Mouse (Mus musculus): ENCODE results near the gene Ccdc36. TPM values are rescaled to one million over a fixed set of nuclear protein-coding genes. Genes with fewer than 3 reads are reported as not detected.

The Ccdc36 gene
- polyA plus RNA-seq, 1 experiment from 2014 or later, result 1.3 TPM

DNA sequence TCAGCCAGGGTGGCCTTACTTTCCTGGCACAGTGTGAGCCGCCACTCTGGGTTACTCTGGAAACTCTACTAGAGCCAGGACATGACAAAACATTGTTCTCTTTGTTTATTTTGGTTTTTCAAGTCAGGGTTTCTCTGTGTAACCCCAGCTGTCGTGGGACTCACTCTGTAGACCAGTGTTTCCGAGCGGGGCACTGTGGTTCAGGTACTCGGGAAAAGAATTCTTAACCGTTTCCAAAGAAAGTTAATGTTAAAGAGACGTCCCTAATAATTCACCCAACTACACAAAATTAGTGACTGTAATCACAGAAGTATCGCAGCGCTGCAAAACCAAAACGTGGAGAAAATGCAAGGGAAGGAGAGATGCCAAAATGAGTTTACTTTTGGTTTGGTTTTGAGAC, 39.7 kb downstream of the Ccdc36 start:
- DNase-seq (ENCODE audit: low spot score), result no peak
- Histone ChIP-seq H3K4me3 (no peak overlapping the region), H3K27me3 (ENCODE audit: low read depth, poor library complexity, severe bottlenecking) (no peaks in the 10 kb centered on the region), H3K9me3 (replicated peaks) (no peaks in the 10 kb centered on the region), H3K36me3 (peaks cover 95% of the 10 kb centered on the region), H3K4me1 (peaks cover 4% of the 10 kb centered on the region; the same call in 1 of the 2 replicates), H3K27ac (no peak overlapping the region)
- whole genome bisulfite sequencing, result 90% methylated on average over 10 of the region's 10 CpGs

DNA sequence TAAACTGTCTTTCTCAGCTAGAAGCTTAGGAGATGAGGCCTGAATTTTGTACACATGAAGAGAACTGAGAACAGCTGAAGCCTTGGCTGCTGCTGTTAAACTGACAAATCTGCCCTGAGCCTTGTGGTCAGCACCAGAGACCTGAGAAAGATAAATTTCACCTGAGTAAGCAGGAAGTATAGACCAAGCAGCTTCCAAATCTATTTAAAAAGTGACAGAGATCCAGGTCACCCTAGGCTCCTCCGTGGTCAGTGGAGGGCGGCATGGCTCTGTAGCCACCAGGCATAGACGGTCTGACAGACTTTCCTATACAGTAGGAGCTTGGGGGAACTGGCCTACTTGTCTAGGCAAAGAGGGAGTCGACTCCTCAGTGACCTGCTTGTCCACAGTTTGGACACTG, 41.5 kb downstream of the Ccdc36 start:
- no peak overlapping the region for H3K4me3 ChIP-seq
- H3K27ac ChIP-seq, result no peak overlapping the region
- no peak for DNase-seq (ENCODE audit: low spot score)
- H3K27me3 ChIP-seq (ENCODE audit: low read depth, poor library complexity, severe bottlenecking), result no peaks in the 10 kb centered on the region
- WGBS, result 91% methylated on average over 4 of the region's 4 CpGs
- no peaks in the 10 kb centered on the region for H3K4me1 ChIP-seq
- peaks cover 95% of the 10 kb centered on the region for H3K36me3 ChIP-seq
- H3K9me3 ChIP-seq (replicated peaks), result no peaks in the 10 kb centered on the region

DNA sequence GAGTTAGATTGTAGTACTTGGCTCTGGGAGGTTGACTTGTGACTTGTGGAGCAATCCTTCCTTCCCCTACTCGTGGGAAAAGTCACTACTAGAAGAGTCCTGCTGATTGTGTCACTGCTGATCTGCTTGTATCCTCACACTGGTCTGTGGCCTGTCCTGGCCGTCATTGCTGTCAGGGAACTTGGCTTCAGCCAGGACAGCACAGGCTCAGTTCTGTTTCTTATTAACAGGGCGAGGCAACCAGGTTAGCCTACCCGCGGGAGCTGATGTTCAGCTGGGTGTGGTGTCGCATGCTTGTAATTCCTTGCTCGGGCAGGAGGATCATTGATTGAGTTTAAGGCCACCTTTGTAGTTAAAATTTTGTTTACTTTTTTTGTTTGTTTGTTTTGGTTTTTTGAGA, 43.3 kb downstream of the Ccdc36 start:
- WGBS, result 69% methylated on average over 7 of the region's 7 CpGs
- DNase-seq (ENCODE audit: low spot score), result no peak
- no peaks in the 10 kb centered on the region for H3K9me3 ChIP-seq (replicated peaks)
- peaks cover 95% of the 10 kb centered on the region for H3K36me3 ChIP-seq
- no peak overlapping the region for H3K4me3 ChIP-seq
- H3K27me3 ChIP-seq (ENCODE audit: low read depth, poor library complexity, severe bottlenecking), result no peaks in the 10 kb centered on the region
- H3K27ac ChIP-seq, result no peak overlapping the region
- no peaks in the 10 kb centered on the region for H3K4me1 ChIP-seq

DNA sequence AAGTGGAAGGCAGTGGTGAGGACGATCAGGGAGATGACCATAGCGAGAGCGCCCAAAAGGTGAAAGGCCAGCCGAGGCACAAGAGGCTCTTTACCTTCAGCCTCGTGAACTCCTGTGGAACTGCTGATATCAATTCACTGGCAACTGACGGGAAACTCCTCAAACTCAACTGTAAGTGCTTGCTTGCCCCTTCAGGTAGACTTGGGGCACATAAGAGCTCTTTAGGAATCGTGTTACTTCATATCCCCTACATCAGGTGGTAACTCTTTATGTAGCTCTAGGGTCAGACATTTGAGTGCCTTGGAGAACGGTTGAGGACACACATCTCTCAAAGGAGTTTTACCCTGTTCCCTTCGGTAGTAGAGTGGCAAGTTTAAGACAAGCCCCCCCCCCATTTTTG, 46.9 kb downstream of the Ccdc36 start:
- WGBS, result 95% methylated on average over 9 of the region's 9 CpGs
- Histone ChIP-seq H3K27ac (no peak overlapping the region), H3K36me3 (peaks cover 95% of the 10 kb centered on the region), H3K4me3 (no peak overlapping the region), H3K27me3 (ENCODE audit: low read depth, poor library complexity, severe bottlenecking) (no peaks in the 10 kb centered on the region), H3K4me1 (no peaks in the 10 kb centered on the region), H3K9me3 (replicated peaks) (no peaks in the 10 kb centered on the region)
- DNase-seq (ENCODE audit: low spot score), result no peak

DNA sequence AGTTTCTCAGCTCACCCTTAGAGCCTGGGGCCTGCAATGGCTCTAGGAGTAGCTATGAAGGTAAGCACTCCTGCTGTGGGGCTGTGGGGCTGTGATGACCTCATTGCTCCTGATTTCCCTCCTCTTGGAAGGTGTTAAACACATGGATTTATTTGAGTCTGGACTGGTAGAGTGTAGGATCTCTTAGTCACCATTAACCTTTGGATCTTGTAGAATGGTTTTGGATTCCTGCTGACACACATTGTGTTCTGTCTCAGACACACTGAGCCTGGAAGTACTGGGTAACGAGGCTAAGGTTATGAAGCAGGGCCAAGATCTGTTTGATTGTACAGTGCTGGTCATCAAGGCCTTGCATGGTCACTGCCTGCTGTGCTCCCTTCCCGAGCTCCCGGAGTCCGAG, 49.0 kb downstream of the Ccdc36 start:
- no peaks in the 10 kb centered on the region for H3K9me3 ChIP-seq (replicated peaks)
- no peaks in the 10 kb centered on the region for H3K27me3 ChIP-seq (ENCODE audit: low read depth, poor library complexity, severe bottlenecking)
- H3K27ac ChIP-seq, result no peak overlapping the region
- no peak overlapping the region for H3K4me3 ChIP-seq
- no peak for DNase-seq (ENCODE audit: low spot score)
- H3K36me3 ChIP-seq, result peaks cover 95% of the 10 kb centered on the region
- 98% methylated on average over 4 of the region's 4 CpGs for WGBS
- no peaks in the 10 kb centered on the region for H3K4me1 ChIP-seq

DNA sequence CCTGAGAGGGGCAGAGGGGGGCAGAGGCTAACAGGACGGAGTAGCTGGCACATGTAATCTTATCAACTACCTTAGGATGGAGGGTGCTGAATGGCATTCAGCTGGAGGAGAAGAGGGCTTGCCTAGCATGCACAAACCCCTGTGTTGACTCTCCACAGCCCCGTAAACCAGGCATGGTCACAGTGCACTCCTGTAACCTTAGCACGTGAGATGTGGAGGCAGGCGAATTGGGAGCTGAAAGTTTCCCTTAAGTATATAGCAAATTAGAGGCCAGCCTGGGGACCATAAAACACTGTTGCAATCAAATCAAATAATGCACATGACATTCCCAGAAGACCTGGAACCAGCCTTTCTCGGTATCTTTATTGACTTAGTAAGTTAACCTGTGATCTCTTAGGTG, 49.5 kb downstream of the Ccdc36 start:
- no peak overlapping the region for H3K27ac ChIP-seq
- 96% methylated on average over 5 of the region's 5 CpGs for WGBS
- no peaks in the 10 kb centered on the region for H3K9me3 ChIP-seq (replicated peaks)
- no peaks in the 10 kb centered on the region for H3K27me3 ChIP-seq (ENCODE audit: low read depth, poor library complexity, severe bottlenecking)
- no peak for DNase-seq (ENCODE audit: low spot score)
- peaks cover 95% of the 10 kb centered on the region for H3K36me3 ChIP-seq
- H3K4me1 ChIP-seq, result no peaks in the 10 kb centered on the region
- H3K4me3 ChIP-seq, result no peak overlapping the region

DNA sequence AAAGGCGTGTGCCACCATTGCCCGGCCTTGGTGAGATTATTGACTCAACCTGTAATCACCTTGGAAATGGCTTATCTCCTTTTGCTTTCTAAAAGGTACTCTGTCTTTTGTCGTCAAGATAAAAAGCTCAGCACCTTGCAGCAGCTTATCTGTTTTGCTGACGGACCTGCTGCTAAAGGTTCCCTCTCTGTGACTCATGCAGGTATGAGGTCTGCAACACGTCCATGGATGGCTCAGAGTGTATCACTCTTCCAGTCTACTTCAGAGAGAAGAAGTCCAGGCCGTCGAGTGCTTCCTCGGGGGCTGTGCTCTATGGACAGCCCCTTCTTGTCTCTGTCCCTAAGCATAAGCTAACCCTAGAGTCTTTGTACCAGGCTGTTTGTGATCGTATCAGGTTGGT, 50.0 kb downstream of the Ccdc36 start:
- DNase-seq (ENCODE audit: low spot score), result no peak
- Histone ChIP-seq H3K9me3 (replicated peaks) (no peaks in the 10 kb centered on the region), H3K27ac (no peak overlapping the region), H3K27me3 (ENCODE audit: low read depth, poor library complexity, severe bottlenecking) (no peaks in the 10 kb centered on the region), H3K4me3 (no peak overlapping the region), H3K4me1 (no peaks in the 10 kb centered on the region), H3K36me3 (peaks cover 95% of the 10 kb centered on the region)
- WGBS, result 92% methylated on average over 9 of the region's 9 CpGs

Other genes starting within 250 kb of the Ccdc36 start
- 1.7 TPM in 2 replicates for gene Bsn, start 238.1 kb downstream of the Ccdc36 start, polyA plus RNA-seq (2016; fragmentation: Nextera tagmentation; extraction: Ambion mirVana)
- gene Dag1, start 164.5 kb downstream of the Ccdc36 start, polyA plus RNA-seq (2016; fragmentation: Nextera tagmentation; extraction: Ambion mirVana), result 59.6 and 59.9 TPM in 2 replicates
- gene Nicn1, start 138.1 kb downstream of the Ccdc36 start, polyA plus RNA-seq (2016; fragmentation: Nextera tagmentation; extraction: Ambion mirVana), result 32.9 and 35.8 TPM in 2 replicates
- 23.1 and 24.8 TPM in 2 replicates for gene Amt, start 131.6 kb downstream of the Ccdc36 start, polyA plus RNA-seq (2016; fragmentation: Nextera tagmentation; extraction: Ambion mirVana)
- gene Rhoa, start 122.4 kb downstream of the Ccdc36 start, polyA plus RNA-seq (2016; fragmentation: Nextera tagmentation; extraction: Ambion mirVana), result 246 and 250 TPM in 2 replicates
- gene Tcta, start 122.3 kb downstream of the Ccdc36 start, polyA plus RNA-seq (2016; fragmentation: Nextera tagmentation; extraction: Ambion mirVana), result 9.2 and 11.5 TPM in 2 replicates
- 824 and 909 TPM in 2 replicates for gene Gpx1, start 89.6 kb downstream of the Ccdc36 start, polyA plus RNA-seq (2016; fragmentation: Nextera tagmentation; extraction: Ambion mirVana)
- gene Usp4, start 80.6 kb downstream of the Ccdc36 start, polyA plus RNA-seq (2016; fragmentation: Nextera tagmentation; extraction: Ambion mirVana), result 132 and 140 TPM in 2 replicates
- 0.69 and 0.98 TPM in 2 replicates for gene 1700102P08Rik, start 35.7 kb downstream of the Ccdc36 start, polyA plus RNA-seq (2016; fragmentation: Nextera tagmentation; extraction: Ambion mirVana)
- not detected in 2 replicates for gene BC048562, start 8.0 kb upstream of the Ccdc36 start, polyA plus RNA-seq (2016; fragmentation: Nextera tagmentation; extraction: Ambion mirVana)
- gene Ccdc71, start 32.0 kb upstream of the Ccdc36 start, polyA plus RNA-seq (2016; fragmentation: Nextera tagmentation; extraction: Ambion mirVana), result 62.8 and 65.8 TPM in 2 replicates
- gene Klhdc8b, start 33.1 kb upstream of the Ccdc36 start, polyA plus RNA-seq (2016; fragmentation: Nextera tagmentation; extraction: Ambion mirVana), result 10.9 and 17.8 TPM in 2 replicates
- gene Lamb2, start 51.3 kb upstream of the Ccdc36 start, polyA plus RNA-seq (2016; fragmentation: Nextera tagmentation; extraction: Ambion mirVana), result 19.7 and 31.6 TPM in 2 replicates
- gene Usp19, start 62.1 kb upstream of the Ccdc36 start, polyA plus RNA-seq (2016; fragmentation: Nextera tagmentation; extraction: Ambion mirVana), result 87.2 and 107 TPM in 2 replicates
- 124 and 127 TPM in 2 replicates for gene Qars, start 79.2 kb upstream of the Ccdc36 start, polyA plus RNA-seq (2016; fragmentation: Nextera tagmentation; extraction: Ambion mirVana)
- 170 and 173 TPM in 2 replicates for gene Qrich1, start 88.3 kb upstream of the Ccdc36 start, polyA plus RNA-seq (2016; fragmentation: Nextera tagmentation; extraction: Ambion mirVana)
- 255 and 288 TPM in 2 replicates for gene Impdh2, start 131.8 kb upstream of the Ccdc36 start, polyA plus RNA-seq (2016; fragmentation: Nextera tagmentation; extraction: Ambion mirVana)
- 46.2 and 49.3 TPM in 2 replicates for gene Ndufaf3, start 138.9 kb upstream of the Ccdc36 start, polyA plus RNA-seq (2016; fragmentation: Nextera tagmentation; extraction: Ambion mirVana)
- gene Dalrd3, start 141.4 kb upstream of the Ccdc36 start, polyA plus RNA-seq (2016; fragmentation: Nextera tagmentation; extraction: Ambion mirVana), result 175 and 214 TPM in 2 replicates
- 165 and 236 TPM in 2 replicates for gene Wdr6, start 150.3 kb upstream of the Ccdc36 start, polyA plus RNA-seq (2016; fragmentation: Nextera tagmentation; extraction: Ambion mirVana)
- 3.7 and 6.5 TPM in 2 replicates for gene P4htm, start 169.2 kb upstream of the Ccdc36 start, polyA plus RNA-seq (2016; fragmentation: Nextera tagmentation; extraction: Ambion mirVana)
- gene Arih2, start 220.9 kb upstream of the Ccdc36 start, polyA plus RNA-seq (2016; fragmentation: Nextera tagmentation; extraction: Ambion mirVana), result 59.0 and 59.2 TPM in 2 replicates
- gene Slc25a20, start 233.6 kb upstream of the Ccdc36 start, polyA plus RNA-seq (2016; fragmentation: Nextera tagmentation; extraction: Ambion mirVana), result 28.8 and 35.7 TPM in 2 replicates